Mouse (Mus musculus): ENCODE data around the gene Arid5b. TPM values are rescaled to one million over a fixed set of nuclear protein-coding genes. Genes with fewer than 3 reads are reported as not detected.

The Arid5b gene
- polyA plus RNA-seq, 1 experiment from 2014 or later, result 12.2 TPM

DNA sequence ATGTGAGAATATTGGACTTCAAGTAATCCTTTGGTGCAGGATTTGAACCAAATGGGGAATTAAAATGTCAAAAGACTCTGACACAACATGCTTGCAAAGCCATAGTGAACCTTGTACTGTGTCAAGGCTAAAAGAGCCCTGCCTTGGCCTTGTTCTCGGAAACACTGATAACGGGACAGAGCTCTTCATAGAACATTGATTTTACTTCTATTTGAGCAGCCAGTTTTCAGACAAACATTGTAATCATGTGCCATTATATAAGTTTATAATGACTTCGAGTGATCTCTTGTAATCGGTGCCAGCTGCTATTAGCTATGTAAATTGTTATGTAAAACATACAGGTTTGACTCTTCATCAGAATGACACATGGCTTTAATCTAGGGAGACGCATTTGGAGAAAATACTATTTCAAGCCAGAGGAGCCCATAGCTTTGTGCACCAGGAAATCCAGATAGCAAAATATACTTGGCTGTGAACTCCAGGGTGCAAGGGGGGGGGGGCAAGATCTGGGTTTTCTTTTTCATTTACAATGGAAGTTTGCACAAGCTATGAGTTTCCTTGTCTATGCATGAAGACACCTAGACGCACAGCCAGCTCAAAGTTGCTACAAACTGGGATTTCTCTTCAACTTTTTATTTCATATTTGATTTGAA is 150.8 kb downstream of the Arid5b start:
- no peaks in the 10 kb centered on the region for H3K27me3 ChIP-seq (ENCODE audit: insufficient read depth, low read length)
- TF ChIP-seq EP300 (IDR thresholded peaks at IDR 0.05; ENCODE audit: low read depth) (peak; percentile 77), CTCF (IDR thresholded peaks at IDR 0.05; ENCODE audit: low read depth) (no peak)
- WGBS (ENCODE audit: insufficient replicate concordance), result 57% methylated on average over 6 of the region's 6 CpGs
- peak; percentile 74 for ATAC-seq
- peaks cover 45% of the 10 kb centered on the region for H3K4me1 ChIP-seq (ENCODE audit: insufficient read depth)
- peak overlapping the region; percentile 66 for H3K27ac ChIP-seq (ENCODE audit: low read depth)
- H3K4me3 ChIP-seq (ENCODE audit: low read depth, low read length), result no peak overlapping the region
- DNase-seq, result no peak
- no peak overlapping the region for H3K4me2 ChIP-seq (ENCODE audit: low read depth, low read length)
- H3K36me3 ChIP-seq (replicated peaks; ENCODE audit: insufficient read depth, low read length), result peaks cover 23% of the 10 kb centered on the region
- H3K9ac ChIP-seq (replicated peaks), result no peak overlapping the region
- H3K9me3 ChIP-seq (ENCODE audit: low read length), result no peaks in the 10 kb centered on the region

DNA sequence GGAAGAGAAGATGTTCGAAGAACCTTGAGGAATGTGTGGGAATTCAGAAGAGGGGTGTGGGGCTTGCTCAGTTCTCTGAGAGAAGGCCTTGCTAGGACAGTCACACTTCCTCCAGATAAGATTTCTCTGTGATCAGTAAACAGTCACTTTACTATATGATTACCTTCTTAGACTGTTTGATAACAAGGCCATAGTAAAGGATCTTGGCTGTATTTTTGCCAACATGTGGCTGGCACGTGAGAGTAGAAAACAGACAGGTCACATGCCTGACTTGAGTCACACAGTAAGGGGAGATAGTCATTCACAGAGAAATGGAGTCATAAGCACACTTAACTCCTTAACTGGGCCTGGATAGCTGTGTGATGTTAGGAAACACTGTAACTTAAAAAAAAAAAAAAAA is 151.4 kb downstream of the Arid5b start:
- Histone ChIP-seq H3K9ac (replicated peaks) (no peak overlapping the region), H3K4me2 (ENCODE audit: low read depth, low read length) (no peak overlapping the region), H3K27me3 (ENCODE audit: insufficient read depth, low read length) (no peaks in the 10 kb centered on the region), H3K4me3 (ENCODE audit: low read depth, low read length) (no peak overlapping the region), H3K9me3 (ENCODE audit: low read length) (no peaks in the 10 kb centered on the region), H3K4me1 (ENCODE audit: insufficient read depth) (peaks cover 42% of the 10 kb centered on the region), H3K27ac (ENCODE audit: low read depth) (peak overlapping the region; percentile 66), H3K36me3 (replicated peaks; ENCODE audit: insufficient read depth, low read length) (peaks cover 19% of the 10 kb centered on the region)
- no peak for DNase-seq
- no peak for ATAC-seq
- 26% methylated on average over 2 of the region's 2 CpGs for WGBS (ENCODE audit: insufficient replicate concordance)
- TF ChIP-seq EP300 (IDR thresholded peaks at IDR 0.05; ENCODE audit: low read depth) (no peak), CTCF (IDR thresholded peaks at IDR 0.05; ENCODE audit: low read depth) (no peak)

DNA sequence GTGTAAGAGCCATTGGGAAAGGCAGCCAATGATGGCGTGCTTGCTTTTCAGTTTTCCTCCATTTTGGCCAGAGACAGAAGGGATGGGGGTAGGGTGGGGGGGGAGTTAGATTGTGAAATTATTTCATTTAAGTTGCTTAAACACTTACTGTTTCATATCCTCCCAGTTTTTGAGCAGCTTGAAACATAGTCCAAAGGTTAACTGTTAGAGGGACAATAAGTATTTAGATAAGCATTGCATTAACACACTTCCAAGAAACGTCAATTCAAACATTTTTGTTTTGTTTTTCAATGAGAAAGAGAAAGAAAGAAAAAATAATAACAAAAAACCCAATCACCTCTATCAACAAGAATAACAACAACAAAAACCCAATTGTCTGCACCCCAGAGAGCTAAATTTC is 152.0 kb downstream of the Arid5b start:
- Histone ChIP-seq H3K4me3 (ENCODE audit: low read depth, low read length) (no peak overlapping the region), H3K9ac (replicated peaks) (no peak overlapping the region), H3K27me3 (ENCODE audit: insufficient read depth, low read length) (no peaks in the 10 kb centered on the region), H3K9me3 (ENCODE audit: low read length) (no peaks in the 10 kb centered on the region), H3K36me3 (replicated peaks; ENCODE audit: insufficient read depth, low read length) (peaks cover 18% of the 10 kb centered on the region), H3K4me1 (ENCODE audit: insufficient read depth) (peaks cover 40% of the 10 kb centered on the region), H3K4me2 (ENCODE audit: low read depth, low read length) (no peak overlapping the region), H3K27ac (ENCODE audit: low read depth) (peak overlapping the region; percentile 66)
- ATAC-seq, result no peak
- no peak for TF ChIP-seq CTCF (IDR thresholded peaks at IDR 0.05; ENCODE audit: low read depth)
- TF ChIP-seq EP300 (IDR thresholded peaks at IDR 0.05; ENCODE audit: low read depth), result no peak
- WGBS (ENCODE audit: insufficient replicate concordance), result 53% methylated on average over 2 of the region's 2 CpGs
- DNase-seq, result no peak

DNA sequence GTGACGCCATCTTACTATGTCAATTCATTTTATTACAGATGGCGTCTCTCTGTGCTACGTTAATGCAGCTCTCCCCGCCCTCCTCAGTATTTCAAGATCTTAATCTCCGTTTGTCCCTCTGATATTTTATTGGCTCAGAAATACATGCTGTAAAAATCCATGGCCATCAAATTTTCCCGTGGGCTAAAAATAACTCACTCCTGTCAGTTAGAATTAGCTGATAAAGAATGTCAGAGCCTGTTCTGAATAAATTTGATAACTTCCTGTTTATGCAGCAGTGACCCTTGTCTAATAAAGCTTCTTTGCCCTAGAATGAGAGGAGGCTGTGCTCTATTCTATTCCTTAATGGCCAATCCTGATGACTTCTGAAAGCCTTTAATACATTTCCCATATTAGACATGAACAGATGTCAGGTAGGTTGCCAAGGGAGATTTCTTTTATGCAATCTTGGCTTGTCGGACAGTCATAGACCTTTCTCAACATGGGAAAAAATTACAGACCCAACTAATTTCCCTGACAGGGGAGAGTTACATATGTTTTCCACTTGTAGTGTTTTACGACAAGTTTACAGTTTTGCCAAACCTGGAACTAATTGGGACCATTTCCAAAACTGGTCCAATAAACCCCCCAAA is 152.5 kb downstream of the Arid5b start:
- peak; percentile 58 for TF ChIP-seq EP300 (IDR thresholded peaks at IDR 0.05; ENCODE audit: low read depth)
- TF ChIP-seq CTCF (IDR thresholded peaks at IDR 0.05; ENCODE audit: low read depth), result no peak
- no peak overlapping the region for H3K9ac ChIP-seq (replicated peaks)
- no peaks in the 10 kb centered on the region for H3K9me3 ChIP-seq (ENCODE audit: low read length)
- DNase-seq (no peak), ATAC-seq (no peak)
- no peak overlapping the region for H3K4me2 ChIP-seq (ENCODE audit: low read depth, low read length)
- H3K4me1 ChIP-seq (ENCODE audit: insufficient read depth), result peaks cover 39% of the 10 kb centered on the region
- 50% methylated on average over 8 of the region's 8 CpGs for WGBS (ENCODE audit: insufficient replicate concordance)
- H3K27me3 ChIP-seq (ENCODE audit: insufficient read depth, low read length), result no peaks in the 10 kb centered on the region
- H3K4me3 ChIP-seq (ENCODE audit: low read depth, low read length), result no peak overlapping the region
- H3K27ac ChIP-seq (ENCODE audit: low read depth), result peak overlapping the region; percentile 66; the same call in 1 of the 2 replicates
- peaks cover 17% of the 10 kb centered on the region for H3K36me3 ChIP-seq (replicated peaks; ENCODE audit: insufficient read depth, low read length)

DNA sequence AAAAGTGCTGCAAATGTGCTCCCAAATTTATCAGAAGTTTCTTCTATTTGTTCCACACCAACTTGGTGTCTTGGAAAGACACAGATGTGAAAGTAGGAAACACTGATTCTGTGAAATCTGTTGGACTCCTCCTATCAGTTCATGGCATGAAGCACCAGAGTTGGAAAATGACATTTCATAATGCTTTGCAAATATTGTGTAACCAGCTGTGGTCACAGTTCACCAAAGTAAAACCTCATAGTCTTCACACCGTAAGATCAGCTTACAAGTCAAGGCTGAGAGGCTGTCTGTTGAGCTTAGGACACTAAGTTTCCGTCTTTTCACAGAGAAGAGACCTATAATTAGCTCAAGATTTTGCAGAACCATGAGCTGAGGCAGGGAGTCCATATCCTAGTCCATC is 153.6 kb downstream of the Arid5b start:
- Histone ChIP-seq H3K4me2 (ENCODE audit: low read depth, low read length) (no peak overlapping the region), H3K9me3 (ENCODE audit: low read length) (no peaks in the 10 kb centered on the region), H3K4me3 (ENCODE audit: low read depth, low read length) (no peak overlapping the region), H3K36me3 (replicated peaks; ENCODE audit: insufficient read depth, low read length) (peaks cover 21% of the 10 kb centered on the region), H3K27me3 (ENCODE audit: insufficient read depth, low read length) (no peaks in the 10 kb centered on the region), H3K4me1 (ENCODE audit: insufficient read depth) (peaks cover 42% of the 10 kb centered on the region), H3K27ac (ENCODE audit: low read depth) (peak overlapping the region; percentile 66), H3K9ac (replicated peaks) (no peak overlapping the region)
- DNase-seq (no peak), ATAC-seq (peak; percentile 73)
- TF ChIP-seq CTCF (IDR thresholded peaks at IDR 0.05; ENCODE audit: low read depth), result no peak
- TF ChIP-seq EP300 (IDR thresholded peaks at IDR 0.05; ENCODE audit: low read depth), result peak; percentile 69; the same call in 1 of the 2 replicates
- 17% methylated on average over 2 of the region's 2 CpGs for WGBS (ENCODE audit: insufficient replicate concordance)

DNA sequence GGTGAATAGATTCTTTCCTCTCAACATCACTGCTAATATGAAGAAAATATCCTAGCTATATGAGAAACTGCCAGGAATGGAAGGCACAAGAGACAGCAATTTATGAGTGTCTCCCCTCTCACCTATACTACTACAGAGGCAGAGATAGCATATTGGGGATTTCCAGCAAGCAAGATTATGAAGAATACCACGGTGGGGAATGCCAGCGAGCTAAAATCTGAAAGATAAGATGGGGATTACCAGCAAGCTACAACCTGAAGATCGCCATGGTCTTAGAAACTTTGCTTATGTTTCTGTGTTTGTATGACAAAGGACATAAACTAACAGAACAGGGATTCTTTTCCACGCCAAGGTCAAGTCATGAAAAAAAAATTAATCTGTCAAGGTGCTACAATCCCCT is 155.1 kb downstream of the Arid5b start:
- Histone ChIP-seq H3K9me3 (ENCODE audit: low read length) (no peaks in the 10 kb centered on the region), H3K4me1 (ENCODE audit: insufficient read depth) (peaks cover 52% of the 10 kb centered on the region), H3K4me2 (ENCODE audit: low read depth, low read length) (no peak overlapping the region), H3K27me3 (ENCODE audit: insufficient read depth, low read length) (no peaks in the 10 kb centered on the region), H3K36me3 (replicated peaks; ENCODE audit: insufficient read depth, low read length) (peaks cover 24% of the 10 kb centered on the region), H3K9ac (replicated peaks) (no peak overlapping the region), H3K4me3 (ENCODE audit: low read depth, low read length) (no peak overlapping the region), H3K27ac (ENCODE audit: low read depth) (no peak overlapping the region)
- no peak for DNase-seq
- WGBS (ENCODE audit: insufficient replicate concordance), result 77% methylated on average over 4 of the region's 4 CpGs
- ATAC-seq, result no peak
- no peak for TF ChIP-seq CTCF (IDR thresholded peaks at IDR 0.05; ENCODE audit: low read depth)
- no peak for TF ChIP-seq EP300 (IDR thresholded peaks at IDR 0.05; ENCODE audit: low read depth)

All from liver, postnatal 0 days (tissue).